Mouse (Mus musculus): ENCODE measurements around the gene Syt14. TPM values are rescaled to one million over a fixed set of nuclear protein-coding genes. Genes with fewer than 3 reads are reported as not detected.
A peak's percentile ranks its signal among the peaks of the same experiment; 100 is the strongest.

Gene Syt14
- polyA plus RNA-seq, 1 experiment, result 0.11 TPM

DNA sequence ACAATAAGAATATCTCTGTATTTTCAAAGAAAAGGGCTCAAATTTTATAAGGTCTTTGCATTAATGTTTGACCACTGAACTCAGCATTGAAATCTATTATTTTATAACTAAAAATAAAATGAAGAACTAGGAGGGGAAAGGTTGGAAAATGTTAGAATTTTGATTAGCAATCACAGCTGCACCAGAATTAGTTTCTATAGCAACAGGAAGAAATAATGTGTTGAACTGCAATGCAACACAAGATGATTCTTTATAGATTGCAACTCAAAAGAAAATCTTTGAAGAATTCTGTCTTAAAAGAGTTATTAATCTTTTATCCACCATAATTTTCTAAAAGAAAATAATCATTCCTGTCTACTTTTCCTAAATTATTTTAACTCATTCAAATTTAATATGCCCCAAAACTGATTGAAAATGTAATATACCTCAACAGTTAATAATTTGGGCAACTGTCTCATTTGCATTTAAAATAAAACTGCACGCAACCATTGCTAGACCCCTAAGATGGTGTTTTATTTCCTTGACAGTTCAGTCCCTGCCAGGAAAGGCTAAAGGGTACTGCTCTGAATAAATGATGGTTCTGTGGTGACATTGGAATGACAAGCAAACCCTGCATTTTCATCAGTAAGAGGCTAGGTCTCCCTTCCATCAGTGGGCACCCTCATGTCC, 88.3 kb downstream of the Syt14 start:
- no peak overlapping the region for H3K4me3 ChIP-seq (replicated peaks; ENCODE audit: extremely low read depth, low read depth, low read length)
- DNase-seq, result no peak
- no peaks in the 10 kb centered on the region for H3K4me1 ChIP-seq (ENCODE audit: control insufficient read depth, insufficient read depth, low read length)
- 80% methylated on average over 1 of the region's 1 CpGs for WGBS
- TF ChIP-seq POLR2A (IDR thresholded peaks at IDR 0.05; ENCODE audit: borderline replicate concordance, extremely low read depth, low read depth, low read length), result no peak
- no peak for TF ChIP-seq CTCF (IDR thresholded peaks at IDR 0.05; ENCODE audit: insufficient read depth, low read length)

DNA sequence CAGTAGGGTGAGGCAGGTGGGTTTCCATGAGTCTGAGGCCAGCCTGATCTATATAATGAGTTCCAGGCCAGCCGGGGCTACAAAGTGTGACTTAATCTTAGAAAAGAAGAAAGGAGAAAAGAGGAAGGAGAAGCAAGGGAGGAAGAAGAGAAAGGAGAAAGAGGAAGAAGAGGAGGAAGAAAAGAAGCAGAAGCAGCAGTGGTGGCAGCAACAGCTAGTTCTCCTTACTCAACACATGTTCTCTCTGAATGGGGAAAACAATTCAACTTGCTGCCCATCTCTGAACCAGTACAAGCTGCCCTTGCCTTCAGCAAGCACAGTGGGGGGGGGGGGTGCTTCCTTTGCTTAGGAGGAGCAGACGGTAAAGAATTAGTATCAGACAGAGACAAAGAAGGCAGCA, 96.5 kb downstream of the Syt14 start:
- DNase-seq, result no peak
- H3K4me1 ChIP-seq (ENCODE audit: control insufficient read depth, insufficient read depth, low read length), result no peaks in the 10 kb centered on the region
- WGBS, result 53% methylated on average over 2 of the region's 2 CpGs
- no peak overlapping the region for H3K4me3 ChIP-seq (replicated peaks; ENCODE audit: extremely low read depth, low read depth, low read length)
- TF ChIP-seq CTCF (IDR thresholded peaks at IDR 0.05; ENCODE audit: insufficient read depth, low read length) (no peak), POLR2A (IDR thresholded peaks at IDR 0.05; ENCODE audit: borderline replicate concordance, extremely low read depth, low read depth, low read length) (no peak)

DNA sequence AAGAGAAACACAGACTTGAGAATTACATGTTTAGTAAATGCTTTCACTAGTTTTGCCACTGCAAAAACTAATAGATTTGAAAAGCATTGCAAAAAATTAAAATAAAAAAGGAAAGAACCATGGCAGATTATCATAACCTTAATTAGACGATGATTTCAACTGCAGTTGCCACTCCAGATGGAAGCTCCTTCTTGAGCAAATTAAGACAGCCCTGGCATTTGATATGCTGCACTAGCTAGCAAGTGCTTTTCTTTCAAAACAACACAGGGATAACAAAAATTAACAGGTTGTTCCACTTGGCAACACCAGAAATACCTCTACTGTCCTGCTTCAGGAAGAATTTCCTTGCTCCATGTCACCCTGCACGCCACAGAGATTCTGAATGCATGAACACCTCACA, 97.6 kb downstream of the Syt14 start:
- no peak for DNase-seq
- WGBS, result 87% methylated on average over 2 of the region's 2 CpGs
- Histone ChIP-seq H3K4me3 (replicated peaks; ENCODE audit: extremely low read depth, low read depth, low read length) (no peak overlapping the region), H3K4me1 (ENCODE audit: control insufficient read depth, insufficient read depth, low read length) (no peaks in the 10 kb centered on the region)
- TF ChIP-seq CTCF (IDR thresholded peaks at IDR 0.05; ENCODE audit: insufficient read depth, low read length), result no peak
- TF ChIP-seq POLR2A (IDR thresholded peaks at IDR 0.05; ENCODE audit: borderline replicate concordance, extremely low read depth, low read depth, low read length), result no peak

DNA sequence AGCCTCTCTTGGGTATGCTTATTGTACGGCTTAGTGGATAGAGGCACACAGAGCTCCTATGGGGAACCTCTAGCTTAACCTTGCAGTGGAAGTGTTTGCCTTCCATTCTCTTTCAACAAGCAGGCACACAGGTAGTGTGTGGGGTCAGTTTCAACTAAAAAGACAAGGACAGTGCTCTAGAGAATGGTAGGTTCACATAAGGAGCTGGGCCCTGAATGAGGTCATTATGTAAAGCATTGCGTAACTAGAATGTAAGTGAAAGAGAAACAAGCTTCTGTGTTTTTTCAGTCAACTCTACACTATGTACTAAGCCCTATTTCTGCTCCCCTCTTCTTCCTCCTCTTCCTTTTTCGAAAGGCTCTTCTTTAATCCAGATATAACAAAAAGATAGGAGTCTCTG, 103.8 kb downstream of the Syt14 start:
- TF ChIP-seq POLR2A (IDR thresholded peaks at IDR 0.05; ENCODE audit: borderline replicate concordance, extremely low read depth, low read depth, low read length) (no peak), CTCF (IDR thresholded peaks at IDR 0.05; ENCODE audit: insufficient read depth, low read length) (no peak)
- WGBS, result 66% methylated on average over 3 of the region's 3 CpGs
- no peak for DNase-seq
- Histone ChIP-seq H3K4me3 (replicated peaks; ENCODE audit: extremely low read depth, low read depth, low read length) (no peak overlapping the region), H3K4me1 (ENCODE audit: control insufficient read depth, insufficient read depth, low read length) (no peaks in the 10 kb centered on the region)

DNA sequence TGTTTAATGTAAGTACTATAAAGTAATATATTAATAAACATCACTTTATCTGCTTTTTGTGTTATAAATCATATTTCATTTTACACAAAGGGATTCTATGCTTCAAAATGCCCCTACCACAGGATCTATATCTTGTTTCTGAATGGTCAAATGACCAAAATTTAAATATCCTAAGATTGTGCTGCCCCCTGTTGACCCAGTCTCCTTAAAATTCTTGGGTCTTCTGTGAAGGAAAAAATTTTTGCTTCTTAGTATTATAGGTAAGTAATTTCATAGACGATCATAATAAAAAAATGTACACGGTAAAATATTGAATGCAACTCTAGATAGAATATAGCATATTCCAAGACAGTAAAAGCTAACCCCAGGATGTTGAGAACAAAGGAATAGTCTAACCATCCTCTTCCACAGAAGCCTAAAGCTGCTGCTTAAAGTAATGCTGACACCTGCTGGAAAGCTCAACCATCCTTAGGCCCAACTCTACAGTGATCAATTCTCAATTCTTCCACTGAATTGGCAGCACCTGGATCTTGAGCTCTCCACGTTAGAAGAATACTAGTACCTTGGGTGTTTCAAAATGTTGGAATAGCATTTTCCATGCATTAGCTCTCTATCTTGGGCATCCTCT, 123.4 kb downstream of the Syt14 start:
- Histone ChIP-seq H3K4me3 (replicated peaks; ENCODE audit: extremely low read depth, low read depth, low read length) (no peak overlapping the region), H3K4me1 (ENCODE audit: control insufficient read depth, insufficient read depth, low read length) (no peaks in the 10 kb centered on the region)
- no peak for DNase-seq
- TF ChIP-seq CTCF (IDR thresholded peaks at IDR 0.05; ENCODE audit: insufficient read depth, low read length) (no peak), POLR2A (IDR thresholded peaks at IDR 0.05; ENCODE audit: borderline replicate concordance, extremely low read depth, low read depth, low read length) (no peak)
- 62% methylated on average over 3 of the region's 3 CpGs for WGBS

DNA sequence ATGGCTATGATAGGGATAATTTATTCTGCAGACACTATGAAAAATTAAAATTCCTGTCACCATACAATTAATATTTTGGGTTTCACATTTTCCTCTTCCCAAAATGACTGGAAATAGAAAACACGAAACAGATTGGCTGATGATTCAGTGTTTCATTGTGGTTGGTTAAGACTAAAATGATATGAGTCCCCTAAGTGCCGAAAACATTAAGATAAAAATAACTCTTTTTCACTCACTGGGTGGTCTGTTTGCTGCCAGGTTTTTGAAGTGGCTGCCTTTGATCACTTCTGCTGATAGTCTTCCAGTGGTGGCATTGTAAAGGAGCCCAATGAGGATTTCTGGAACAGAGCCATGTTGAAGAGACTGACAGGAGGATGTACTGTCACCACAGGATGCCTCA, 134.1 kb downstream of the Syt14 start:
- TF ChIP-seq POLR2A (IDR thresholded peaks at IDR 0.05; ENCODE audit: borderline replicate concordance, extremely low read depth, low read depth, low read length) (no peak), CTCF (IDR thresholded peaks at IDR 0.05; ENCODE audit: insufficient read depth, low read length) (no peak)
- no peak for DNase-seq
- Histone ChIP-seq H3K4me3 (replicated peaks; ENCODE audit: extremely low read depth, low read depth, low read length) (no peak overlapping the region), H3K4me1 (ENCODE audit: control insufficient read depth, insufficient read depth, low read length) (no peaks in the 10 kb centered on the region)
- 59% methylated on average over 2 of the region's 2 CpGs for WGBS

DNA sequence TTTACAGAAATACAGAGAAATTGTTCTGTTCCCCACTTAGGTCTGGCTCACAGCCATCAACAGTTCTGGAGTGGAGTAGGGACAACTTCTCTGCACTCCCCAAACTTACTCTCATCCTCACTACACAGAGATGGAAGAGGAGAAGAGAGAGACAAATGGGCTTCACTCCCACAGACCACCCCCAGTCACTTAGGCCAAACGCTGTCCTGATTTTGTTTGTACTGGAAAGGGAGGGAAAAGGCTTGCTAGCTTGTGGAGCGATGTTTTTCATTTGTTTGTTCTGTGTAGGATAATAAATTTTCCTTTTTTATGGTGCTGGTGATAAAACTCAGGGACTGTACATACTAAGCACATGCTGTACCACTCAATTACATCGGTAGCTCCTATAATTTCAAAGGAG, 134.7 kb downstream of the Syt14 start:
- 66% methylated on average over 3 of the region's 3 CpGs for WGBS
- no peak overlapping the region for H3K4me3 ChIP-seq (replicated peaks; ENCODE audit: extremely low read depth, low read depth, low read length)
- H3K4me1 ChIP-seq (ENCODE audit: control insufficient read depth, insufficient read depth, low read length), result no peaks in the 10 kb centered on the region
- TF ChIP-seq POLR2A (IDR thresholded peaks at IDR 0.05; ENCODE audit: borderline replicate concordance, extremely low read depth, low read depth, low read length) (no peak), CTCF (IDR thresholded peaks at IDR 0.05; ENCODE audit: insufficient read depth, low read length) (no peak)
- no peak for DNase-seq

DNA sequence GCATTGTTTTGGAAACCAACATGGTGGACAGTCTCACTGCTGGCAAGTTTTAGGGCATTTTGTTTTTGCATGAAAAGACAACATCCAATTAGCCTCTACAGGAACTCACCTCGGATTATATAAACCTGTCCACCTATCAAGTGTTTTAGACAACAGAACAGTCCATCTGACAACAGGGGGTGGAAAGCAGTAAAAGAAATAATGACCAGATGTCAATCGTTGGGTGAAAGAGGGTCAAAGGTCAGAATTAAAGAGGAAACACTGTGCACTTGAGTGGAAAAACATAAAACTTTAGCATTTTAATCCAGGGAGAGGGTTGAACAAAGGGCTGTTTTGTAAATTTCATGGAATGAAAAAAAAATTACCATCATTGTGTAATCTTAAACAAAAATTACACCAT, 136.8 kb downstream of the Syt14 start:
- DNase-seq, result no peak
- no peak for TF ChIP-seq CTCF (IDR thresholded peaks at IDR 0.05; ENCODE audit: insufficient read depth, low read length)
- no peak for TF ChIP-seq POLR2A (IDR thresholded peaks at IDR 0.05; ENCODE audit: borderline replicate concordance, extremely low read depth, low read depth, low read length)
- WGBS, result 50% methylated on average over 2 of the region's 2 CpGs
- no peaks in the 10 kb centered on the region for H3K4me1 ChIP-seq (ENCODE audit: control insufficient read depth, insufficient read depth, low read length)
- H3K4me3 ChIP-seq (replicated peaks; ENCODE audit: extremely low read depth, low read depth, low read length), result no peak overlapping the region

DNA sequence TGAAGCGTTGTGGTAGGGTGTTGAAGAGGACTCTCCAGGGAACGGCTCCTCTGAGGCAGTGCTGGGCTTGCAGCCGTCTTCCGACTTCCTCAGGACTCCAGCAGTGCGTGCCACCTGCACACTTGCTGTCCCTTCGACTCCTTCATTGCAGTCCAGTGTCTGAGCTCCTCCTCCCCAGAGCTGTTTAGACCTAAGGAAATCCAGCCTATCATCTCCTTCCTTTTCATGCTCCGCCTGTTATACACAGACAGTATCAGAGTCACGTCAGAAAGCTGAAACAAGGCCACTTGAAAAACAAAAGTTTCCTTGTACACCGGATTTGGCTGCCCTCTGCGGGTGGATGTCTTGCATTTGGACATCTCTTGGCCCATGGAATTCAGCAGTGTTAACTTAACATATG, 138.4 kb downstream of the Syt14 start:
- H3K4me3 ChIP-seq (replicated peaks; ENCODE audit: extremely low read depth, low read depth, low read length), result no peak overlapping the region
- WGBS, result 33% methylated on average over 10 of the region's 10 CpGs
- TF ChIP-seq POLR2A (IDR thresholded peaks at IDR 0.05; ENCODE audit: borderline replicate concordance, extremely low read depth, low read depth, low read length) (no peak), CTCF (IDR thresholded peaks at IDR 0.05; ENCODE audit: insufficient read depth, low read length) (0 out of 2 replicates have a peak, but pooled peaks have one; percentile 0)
- no peaks in the 10 kb centered on the region for H3K4me1 ChIP-seq (ENCODE audit: control insufficient read depth, insufficient read depth, low read length)
- DNase-seq, result peak; percentile 5

DNA sequence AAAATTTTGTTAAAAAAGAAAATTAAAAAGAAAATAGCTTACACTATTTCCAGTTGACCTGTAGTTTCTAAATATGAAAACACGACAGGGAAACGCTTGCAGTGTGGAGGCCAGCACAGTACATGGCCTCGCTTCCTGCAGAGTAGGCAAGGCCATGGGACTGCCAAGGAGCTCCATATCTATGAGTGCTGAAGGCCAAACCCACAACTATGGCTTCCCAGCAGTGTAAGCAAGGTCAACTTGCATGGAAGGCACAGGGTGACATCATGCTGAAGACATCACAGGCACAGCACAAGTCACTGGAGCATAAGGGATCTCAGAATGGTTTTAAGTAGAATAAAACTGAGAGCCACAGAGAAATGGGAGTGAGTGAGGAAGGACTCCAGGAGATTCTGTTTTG, 139.5 kb downstream of the Syt14 start:
- WGBS, result 89% methylated on average over 3 of the region's 3 CpGs
- Histone ChIP-seq H3K4me1 (ENCODE audit: control insufficient read depth, insufficient read depth, low read length) (no peaks in the 10 kb centered on the region), H3K4me3 (replicated peaks; ENCODE audit: extremely low read depth, low read depth, low read length) (no peak overlapping the region)
- DNase-seq, result no peak
- TF ChIP-seq CTCF (IDR thresholded peaks at IDR 0.05; ENCODE audit: insufficient read depth, low read length) (no peak), POLR2A (IDR thresholded peaks at IDR 0.05; ENCODE audit: borderline replicate concordance, extremely low read depth, low read depth, low read length) (no peak)
